Mouse (Mus musculus): ENCODE data around the gene Olfr125.

The Olfr125 gene

DNA sequence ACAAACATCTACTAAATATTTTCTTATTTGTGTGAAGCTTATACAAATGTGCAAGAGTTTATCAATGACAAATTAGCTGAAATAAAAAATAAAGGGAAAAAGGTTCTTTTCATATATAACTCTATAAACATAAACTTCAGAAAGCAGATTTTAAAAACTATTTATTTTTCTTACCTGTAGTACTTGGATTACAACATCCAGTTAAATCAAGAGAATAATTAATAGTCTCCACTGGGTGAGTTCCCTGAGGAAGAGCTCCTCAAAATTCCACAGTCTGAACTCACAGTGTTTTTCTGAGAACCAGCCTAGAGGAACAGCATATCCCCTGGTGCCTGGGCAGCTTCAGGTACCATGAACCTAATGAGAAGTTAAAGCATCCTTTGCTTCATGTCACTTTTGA is at the start of gene Olfr125:
TSS of gene Olfr125 (plus strand) at position 301 of the 400 bp plus-strand sequence.
- DNase-seq, result no peak

DNA sequence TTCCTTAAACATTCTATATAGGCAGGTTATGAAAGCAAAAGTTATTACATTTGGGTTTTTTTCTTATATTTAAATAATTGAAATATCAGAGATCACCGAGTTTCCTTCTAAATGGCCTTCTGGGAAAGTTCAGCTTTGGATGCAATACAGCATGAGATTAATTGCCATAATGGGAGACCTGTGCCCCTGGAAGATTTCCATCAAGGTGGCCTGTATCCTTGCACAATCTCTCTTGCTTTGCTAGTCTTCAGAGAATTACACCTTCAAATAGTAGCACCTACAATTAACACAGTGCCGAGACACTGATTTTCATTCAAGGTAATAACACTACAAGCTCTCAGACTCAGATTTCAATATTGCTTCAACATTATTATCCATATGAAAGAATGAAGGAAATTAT is 39.5 kb upstream of the Olfr125 start, which contains the start of gene Olfr123:
TSS of gene Olfr123 (plus strand) at position 301 of the 400 bp plus-strand sequence.
- no peak for DNase-seq

DNA sequence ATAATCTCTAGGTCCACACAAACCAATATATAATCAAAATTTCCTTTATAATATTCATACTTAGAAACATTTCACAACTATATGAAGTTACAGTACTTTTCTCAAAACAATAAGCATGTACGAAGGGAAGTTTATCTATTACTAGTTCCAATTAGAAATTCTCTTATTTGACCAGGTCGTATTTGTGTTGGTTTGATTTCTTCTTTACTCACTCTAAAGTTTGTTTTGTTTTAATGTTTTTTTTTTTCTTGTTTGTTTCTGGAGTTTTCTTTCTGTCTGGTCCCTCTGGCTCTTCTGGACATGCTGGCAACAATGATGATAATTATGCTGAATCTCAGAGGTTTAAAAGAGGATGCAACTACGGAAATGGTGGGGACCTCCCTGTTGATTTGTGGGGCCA is 33.2 kb upstream of the Olfr125 start, which contains the start of gene Olfr124:
TSS of gene Olfr124 (plus strand) at position 301 of the 400 bp plus-strand sequence.
- DNase-seq, result no peak

DNA sequence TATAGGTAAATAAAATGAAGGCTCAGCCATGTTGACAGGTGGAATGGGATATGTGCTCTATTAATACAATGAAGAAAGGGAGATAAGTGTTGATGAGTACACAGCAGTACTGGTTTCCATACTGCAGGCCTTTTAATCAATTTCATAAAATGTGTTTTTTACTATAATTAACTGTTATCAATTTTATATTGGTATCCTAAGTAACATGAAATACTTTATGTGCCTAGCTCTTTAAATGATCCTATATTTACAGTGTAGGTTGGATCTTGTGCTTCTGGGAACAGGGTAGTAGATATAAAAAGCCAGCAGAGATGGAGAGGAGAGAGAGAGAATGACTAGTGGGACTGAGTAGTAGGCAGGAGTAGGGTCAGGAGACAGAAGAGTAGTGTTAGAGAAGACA is 14.4 kb downstream of the Olfr125 start, which contains the start of gene Olfr126:
TSS of gene Olfr126 (plus strand) at position 301 of the 400 bp plus-strand sequence.
- DNase-seq, result no peak

DNA sequence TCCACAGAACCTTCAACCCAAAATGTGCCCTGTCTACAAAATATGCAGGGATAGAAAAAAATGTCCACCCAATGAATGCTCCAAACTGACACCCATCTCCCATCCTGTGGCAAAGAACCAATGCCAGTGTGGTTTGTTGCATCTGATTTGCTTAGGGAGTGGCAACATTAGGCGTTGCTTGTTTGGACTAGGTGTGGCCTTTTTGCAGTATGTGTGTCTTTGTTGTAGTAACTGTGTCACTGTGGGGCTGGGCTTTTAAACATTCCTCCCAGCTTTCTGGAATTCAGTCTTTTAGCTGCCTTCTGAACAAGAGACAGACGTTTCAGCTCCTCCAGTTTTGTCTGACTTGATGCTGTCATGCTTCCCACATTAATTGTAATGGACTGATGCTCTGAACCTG is 31.2 kb downstream of the Olfr125 start:
- DNase-seq, result no peak

DNA sequence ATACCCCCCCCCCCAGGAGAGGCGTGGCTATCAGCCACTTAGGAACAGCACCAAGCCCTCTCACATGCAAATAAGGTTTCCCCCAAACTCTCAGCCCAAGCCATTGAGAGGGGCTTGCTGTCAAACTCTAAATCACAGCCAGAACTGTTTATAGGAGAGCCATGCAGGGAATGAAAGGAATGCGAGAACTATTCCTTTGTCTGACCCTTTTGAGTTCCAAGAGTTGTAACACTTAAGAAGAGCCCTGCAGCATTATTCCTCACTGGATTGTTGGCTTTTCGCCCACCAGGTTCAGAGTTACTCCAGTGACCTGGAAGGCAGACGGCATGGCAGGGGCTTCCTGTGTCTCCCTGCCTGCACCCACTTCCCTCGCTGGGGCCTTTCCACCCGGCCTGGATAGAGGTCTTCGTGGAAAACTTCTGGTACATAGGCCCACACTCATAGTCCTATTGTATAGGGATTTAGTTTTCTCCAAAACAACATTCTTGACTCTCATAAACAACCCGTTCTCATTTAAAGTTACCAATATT is 37.0 kb downstream of the Olfr125 start:
- DNase-seq, result no peak

DNA sequence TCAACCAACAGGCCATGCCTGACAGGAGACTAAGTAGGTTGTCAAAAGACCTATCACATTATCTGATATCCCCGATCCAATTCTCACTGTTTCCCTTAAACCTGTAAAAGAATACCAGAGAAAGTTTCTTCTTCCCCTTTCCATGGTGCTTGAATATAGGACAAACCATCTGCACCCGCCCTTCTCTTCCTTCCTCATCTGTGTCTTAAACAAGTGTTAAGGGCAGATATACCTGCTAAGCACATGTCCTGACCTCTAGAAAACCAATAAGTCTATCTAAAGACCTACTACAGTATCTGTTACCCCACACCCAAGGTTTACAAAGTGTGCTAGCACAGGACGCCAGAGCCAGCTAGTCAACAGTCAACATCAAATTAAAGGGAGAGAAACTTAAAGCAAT is 41.1 kb downstream of the Olfr125 start:
- DNase-seq, result no peak

Measured in right cerebral cortex, adult 18-20 months (tissue).